Mouse (Mus musculus): ENCODE measurements around the gene Azi2. TPM values are rescaled to one million over a fixed set of nuclear protein-coding genes. Genes with fewer than 3 reads are reported as not detected.

Gene Azi2
- polyA plus RNA-seq, 1 experiment from 2014 or later, result 33.0 TPM

DNA sequence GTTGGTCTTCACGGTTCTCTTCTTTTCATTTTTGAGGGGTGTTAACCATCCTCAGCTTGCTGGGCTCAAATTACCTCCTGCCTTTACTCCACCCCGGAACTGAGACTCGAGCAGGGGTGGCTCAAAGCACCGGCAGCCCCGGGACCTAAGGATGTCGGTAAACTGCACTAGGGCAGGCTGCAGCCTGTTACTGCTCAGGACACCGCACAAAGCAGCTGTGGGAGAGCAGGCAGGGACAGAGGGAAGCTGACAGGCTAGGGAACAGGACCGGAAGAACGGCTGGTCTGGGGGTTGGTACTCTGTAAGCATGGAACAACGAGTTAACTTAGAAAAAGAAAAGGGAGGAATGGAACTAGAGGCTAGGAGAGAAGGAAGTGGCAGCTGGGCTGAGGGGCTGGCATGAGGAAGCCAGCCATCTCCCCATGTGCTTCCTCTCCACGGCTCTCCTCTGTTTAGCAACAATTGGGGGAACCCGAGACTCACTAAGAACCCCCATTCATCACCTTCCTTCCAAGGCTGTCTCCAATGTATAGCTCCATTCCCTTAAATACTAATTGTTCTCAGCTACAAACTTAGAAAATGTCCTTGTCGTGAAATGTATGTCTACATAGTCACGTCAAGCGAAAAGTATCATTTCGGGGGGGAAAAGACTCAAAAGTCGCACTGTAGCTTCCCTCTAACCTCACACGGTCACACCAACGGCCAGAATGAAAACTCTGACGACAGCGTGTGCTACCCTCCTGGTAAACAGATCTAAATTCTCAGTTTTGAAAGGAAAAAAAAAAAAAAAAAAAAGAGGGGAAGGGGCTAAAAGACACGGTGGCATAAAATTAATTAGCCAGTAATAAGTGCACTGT is 42.5 kb downstream of the Azi2 start:
- H3K4me1 ChIP-seq (replicated peaks), result peaks cover 4% of the 10 kb centered on the region; the same call in 1 of the 2 replicates
- no peak overlapping the region for H3K27ac ChIP-seq (replicated peaks)
- H3K9ac ChIP-seq, result 0 out of 2 replicates have a peak overlapping the region, but pooled peaks have one; percentile 15
- no peaks in the 10 kb centered on the region for H3K9me3 ChIP-seq (replicated peaks)
- peak overlapping the region; percentile 35 for H3K4me3 ChIP-seq (replicated peaks)
- ATAC-seq (ENCODE audit: insufficient read depth), result peak; percentile 34
- no peaks in the 10 kb centered on the region for H3K27me3 ChIP-seq
- no peaks in the 10 kb centered on the region for H3K36me3 ChIP-seq (replicated peaks)
- peak overlapping the region; percentile 58 for H3K4me2 ChIP-seq
- 9% methylated on average over 22 of the region's 22 CpGs for WGBS (ENCODE audit: insufficient replicate concordance)

DNA sequence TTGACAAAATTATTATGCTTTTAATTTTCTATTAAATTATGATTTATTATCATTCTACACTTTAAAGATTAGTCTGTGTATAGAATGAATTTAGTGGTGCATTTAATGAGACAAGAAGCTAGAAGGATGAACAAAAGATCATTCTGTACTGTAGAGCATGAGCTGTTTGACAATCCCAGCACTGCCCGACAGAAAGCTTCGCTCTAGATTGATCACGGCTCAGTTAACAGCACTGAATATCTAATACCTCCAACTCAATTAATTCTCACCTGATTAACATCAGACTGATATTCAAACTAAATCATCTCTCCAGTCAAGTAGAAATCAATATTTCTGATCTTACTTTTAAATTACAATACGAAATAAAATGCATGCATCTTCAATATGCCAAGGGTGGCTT is 43.5 kb downstream of the Azi2 start:
- 84% methylated on average over 4 of the region's 4 CpGs for WGBS (ENCODE audit: insufficient replicate concordance)
- ATAC-seq (ENCODE audit: insufficient read depth), result no peak
- Histone ChIP-seq H3K4me1 (replicated peaks) (peaks cover 4% of the 10 kb centered on the region; the same call in 1 of the 2 replicates), H3K9ac (no peak overlapping the region), H3K27me3 (no peaks in the 10 kb centered on the region), H3K27ac (replicated peaks) (no peak overlapping the region), H3K4me2 (no peak overlapping the region), H3K36me3 (replicated peaks) (no peaks in the 10 kb centered on the region), H3K4me3 (replicated peaks) (no peak overlapping the region), H3K9me3 (replicated peaks) (no peaks in the 10 kb centered on the region)

DNA sequence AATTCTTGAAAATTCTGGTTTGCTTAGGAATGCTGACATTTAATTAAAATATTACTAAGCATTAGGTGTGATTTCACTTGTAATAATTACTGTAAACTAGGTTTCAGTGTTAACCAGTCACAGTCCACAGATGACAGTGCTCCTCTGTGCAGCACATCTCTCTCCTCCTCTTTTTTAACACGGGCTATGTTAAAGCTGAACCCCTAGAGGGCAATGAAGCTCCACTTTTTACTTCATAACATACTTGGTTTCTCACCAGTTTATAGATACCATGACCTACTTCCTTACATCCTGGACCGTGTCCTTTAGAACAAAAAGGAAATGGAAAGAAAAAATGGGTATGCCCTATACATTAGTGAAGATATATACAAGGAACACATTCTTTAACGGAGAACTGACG is 59.1 kb downstream of the Azi2 start:
- 45% methylated on average over 4 of the region's 4 CpGs for WGBS (ENCODE audit: insufficient replicate concordance)
- no peaks in the 10 kb centered on the region for H3K27me3 ChIP-seq
- H3K4me1 ChIP-seq (replicated peaks), result no peaks in the 10 kb centered on the region
- H3K4me3 ChIP-seq (replicated peaks), result no peak overlapping the region
- H3K27ac ChIP-seq (replicated peaks), result no peak overlapping the region
- H3K36me3 ChIP-seq (replicated peaks), result no peaks in the 10 kb centered on the region
- H3K9me3 ChIP-seq (replicated peaks), result no peaks in the 10 kb centered on the region
- no peak overlapping the region for H3K9ac ChIP-seq
- no peak overlapping the region for H3K4me2 ChIP-seq
- no peak for ATAC-seq (ENCODE audit: insufficient read depth)

DNA sequence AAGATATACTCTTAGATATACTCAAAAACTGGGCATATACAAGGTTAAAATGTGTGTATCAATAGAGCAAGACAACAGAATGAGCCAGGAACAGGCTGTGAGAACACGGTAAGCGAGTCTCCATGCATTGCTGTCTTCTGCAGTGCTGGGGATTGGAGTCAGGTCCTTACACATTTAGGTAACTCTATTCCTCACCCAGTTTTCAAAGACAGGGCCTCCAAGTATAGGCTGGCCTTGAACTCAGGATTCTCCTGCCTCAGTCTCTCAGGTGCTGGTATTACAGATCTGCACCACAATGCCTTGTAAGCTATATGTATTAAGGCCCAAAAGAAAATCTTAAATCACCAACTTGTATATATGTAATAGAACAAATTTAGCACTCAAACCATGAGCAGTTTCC is 60.2 kb downstream of the Azi2 start:
- no peak overlapping the region for H3K27ac ChIP-seq (replicated peaks)
- WGBS (ENCODE audit: insufficient replicate concordance), result 75% methylated on average over 2 of the region's 2 CpGs
- H3K36me3 ChIP-seq (replicated peaks), result no peaks in the 10 kb centered on the region
- no peak overlapping the region for H3K9ac ChIP-seq
- H3K9me3 ChIP-seq (replicated peaks), result no peaks in the 10 kb centered on the region
- no peak overlapping the region for H3K4me2 ChIP-seq
- H3K4me1 ChIP-seq (replicated peaks), result no peaks in the 10 kb centered on the region
- H3K4me3 ChIP-seq (replicated peaks), result no peak overlapping the region
- ATAC-seq (ENCODE audit: insufficient read depth), result no peak
- H3K27me3 ChIP-seq, result no peaks in the 10 kb centered on the region

DNA sequence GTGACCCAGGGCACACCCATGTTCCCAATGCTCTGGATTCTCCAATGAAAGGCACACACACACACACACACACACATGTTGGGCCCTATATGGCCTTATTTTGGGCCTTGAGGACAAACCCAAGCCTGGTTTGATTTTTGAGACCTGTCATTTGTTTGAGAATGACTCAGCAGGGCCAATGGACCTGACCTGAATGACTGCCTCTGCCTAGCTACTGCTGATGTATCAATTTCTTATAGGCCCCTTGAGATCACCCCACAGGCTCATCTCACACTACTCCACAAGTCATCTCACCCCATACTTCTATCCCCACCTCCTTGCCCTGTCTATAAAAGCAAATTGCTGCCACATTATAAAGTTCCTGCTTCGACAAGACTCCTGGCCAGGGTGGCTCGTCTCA is 61.5 kb downstream of the Azi2 start:
- WGBS (ENCODE audit: insufficient replicate concordance), result 75% methylated on average over 2 of the region's 2 CpGs
- H3K9ac ChIP-seq, result no peak overlapping the region
- H3K4me3 ChIP-seq (replicated peaks), result no peak overlapping the region
- H3K9me3 ChIP-seq (replicated peaks), result no peaks in the 10 kb centered on the region
- no peak overlapping the region for H3K27ac ChIP-seq (replicated peaks)
- no peaks in the 10 kb centered on the region for H3K36me3 ChIP-seq (replicated peaks)
- no peaks in the 10 kb centered on the region for H3K4me1 ChIP-seq (replicated peaks)
- ATAC-seq (ENCODE audit: insufficient read depth), result no peak
- no peaks in the 10 kb centered on the region for H3K27me3 ChIP-seq
- H3K4me2 ChIP-seq, result no peak overlapping the region

DNA sequence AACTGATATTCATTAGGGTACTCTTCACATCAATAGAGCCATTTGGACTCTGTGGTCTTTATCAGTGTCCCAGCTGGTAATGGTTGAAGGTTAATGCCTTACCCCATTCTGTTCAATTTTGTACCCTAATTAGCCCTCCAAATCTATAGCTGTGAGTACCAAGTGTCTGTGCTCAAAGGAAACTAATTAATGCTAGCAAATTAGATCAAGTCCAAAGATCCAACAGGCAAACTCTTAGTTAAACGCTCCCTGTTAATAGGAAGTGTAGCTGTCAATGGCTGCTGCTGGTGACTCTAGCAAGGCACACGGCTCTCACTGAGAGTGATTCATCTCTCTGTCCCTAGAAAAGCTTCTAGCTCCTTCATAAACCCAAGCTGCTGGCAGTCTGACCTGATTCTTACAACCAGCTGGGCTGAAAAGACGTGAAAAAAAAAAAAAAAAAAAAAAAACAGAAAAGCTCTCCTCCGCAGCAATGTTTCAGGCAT is 68.3 kb downstream of the Azi2 start:
- no peak for ATAC-seq (ENCODE audit: insufficient read depth)
- no peak overlapping the region for H3K4me3 ChIP-seq (replicated peaks)
- H3K4me1 ChIP-seq (replicated peaks), result no peaks in the 10 kb centered on the region
- H3K9me3 ChIP-seq (replicated peaks), result no peaks in the 10 kb centered on the region
- WGBS (ENCODE audit: insufficient replicate concordance), result 71% methylated on average over 4 of the region's 4 CpGs
- no peak overlapping the region for H3K9ac ChIP-seq
- no peak overlapping the region for H3K4me2 ChIP-seq
- H3K27ac ChIP-seq (replicated peaks), result no peak overlapping the region
- no peaks in the 10 kb centered on the region for H3K36me3 ChIP-seq (replicated peaks)
- no peaks in the 10 kb centered on the region for H3K27me3 ChIP-seq

DNA sequence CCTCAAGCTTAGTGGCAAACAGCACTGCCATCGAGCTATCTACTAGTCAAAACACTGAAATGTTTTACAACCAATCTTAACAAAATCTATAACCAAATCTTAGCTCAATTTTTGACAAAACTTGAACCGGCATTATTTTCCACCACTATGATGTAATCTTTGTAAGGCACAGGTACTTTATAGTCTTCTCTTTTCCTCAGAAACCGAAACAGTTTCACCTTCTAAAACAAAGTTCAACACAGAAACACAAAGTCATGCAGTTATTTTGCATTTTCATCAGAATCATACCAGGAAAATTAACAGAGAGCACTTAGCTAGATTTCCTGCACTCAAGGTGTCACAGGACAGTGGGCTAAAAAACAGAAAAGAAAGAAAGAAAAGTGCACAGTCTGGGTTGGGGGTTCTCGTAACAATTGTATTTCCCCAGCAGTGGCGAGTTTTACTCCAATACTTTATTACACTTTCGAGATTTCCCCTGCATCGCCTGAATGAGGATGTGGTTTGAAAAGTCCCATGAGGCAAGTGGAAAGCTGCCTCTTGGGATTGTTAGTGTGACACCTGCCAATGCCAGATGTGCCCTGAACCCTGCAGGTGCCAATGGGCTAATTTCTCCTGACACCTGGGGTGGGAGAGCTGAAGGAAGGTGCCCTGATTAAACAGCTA is 69.5 kb downstream of the Azi2 start:
- Histone ChIP-seq H3K4me3 (replicated peaks) (no peak overlapping the region), H3K36me3 (replicated peaks) (no peaks in the 10 kb centered on the region), H3K4me1 (replicated peaks) (no peaks in the 10 kb centered on the region), H3K9me3 (replicated peaks) (no peaks in the 10 kb centered on the region), H3K9ac (no peak overlapping the region), H3K27me3 (no peaks in the 10 kb centered on the region), H3K4me2 (no peak overlapping the region), H3K27ac (replicated peaks) (no peak overlapping the region)
- no peak for ATAC-seq (ENCODE audit: insufficient read depth)
- WGBS (ENCODE audit: insufficient replicate concordance), result 62% methylated on average over 7 of the region's 7 CpGs

DNA sequence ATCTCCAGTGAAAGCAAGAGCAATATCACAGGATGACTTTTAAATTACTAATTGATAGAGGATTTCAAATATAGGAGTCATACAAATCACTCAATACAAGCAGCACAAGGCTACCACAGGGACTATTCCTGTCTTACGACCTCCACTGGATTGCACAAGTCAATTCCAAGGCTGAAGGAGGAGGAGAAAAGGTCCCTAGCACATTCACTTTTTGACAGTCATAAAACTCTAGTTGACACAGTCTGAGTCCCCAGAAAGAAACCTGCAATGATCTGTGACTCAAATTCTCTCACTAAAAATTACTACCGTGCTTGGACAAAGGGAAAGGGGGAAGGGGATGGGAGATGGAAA is 70.0 kb downstream of the Azi2 start:
- no peaks in the 10 kb centered on the region for H3K9me3 ChIP-seq (replicated peaks)
- H3K4me2 ChIP-seq, result no peak overlapping the region
- H3K9ac ChIP-seq, result no peak overlapping the region
- ATAC-seq (ENCODE audit: insufficient read depth), result no peak
- H3K27me3 ChIP-seq, result no peaks in the 10 kb centered on the region
- H3K4me3 ChIP-seq (replicated peaks), result no peak overlapping the region
- H3K27ac ChIP-seq (replicated peaks), result no peak overlapping the region
- no peaks in the 10 kb centered on the region for H3K36me3 ChIP-seq (replicated peaks)
- WGBS (ENCODE audit: insufficient replicate concordance), result 72% methylated on average over 2 of the region's 2 CpGs
- no peaks in the 10 kb centered on the region for H3K4me1 ChIP-seq (replicated peaks)

Small RNA genes lying within 50 kb of the gene (microRNA-seq; reads per million reads assigned to microRNA genes)
- gene Gm22008, result not detected

Other genes starting within 250 kb of the Azi2 start
- 13.3 and 17.5 TPM in 2 replicates for gene Cmc1, start 109.7 kb downstream of the Azi2 start, polyA plus RNA-seq (2015; fragmentation: Nextera tagmentation; extraction: Ambion mirVana)

Data from liver, embryonic 15.5 days (tissue).